Mouse (Mus musculus) liver, postnatal 0 days (tissue): ENCODE measurements at regions not wholly inside any gene's neighbourhood (a gene's known extent, or its start where the extent isn't known, plus 50 kb on each side); places are given as distances from the start of the nearest gene placed in this dataset.

Source experiments
- CTCF ChIP-seq: sonication (generic); IDR thresholded peaks from 2 replicates; pipeline ENCODE4 v1.5.1; 2016; ENCODE audit warnings: antibody characterized with exemption, low read depth
- EP300 ChIP-seq: IDR thresholded peaks from 2 replicates; pipeline ENCODE4 v1.6.1; 2016; ENCODE audit warnings: antibody characterized with exemption, low read depth, mild to moderate bottlenecking

DNA sequence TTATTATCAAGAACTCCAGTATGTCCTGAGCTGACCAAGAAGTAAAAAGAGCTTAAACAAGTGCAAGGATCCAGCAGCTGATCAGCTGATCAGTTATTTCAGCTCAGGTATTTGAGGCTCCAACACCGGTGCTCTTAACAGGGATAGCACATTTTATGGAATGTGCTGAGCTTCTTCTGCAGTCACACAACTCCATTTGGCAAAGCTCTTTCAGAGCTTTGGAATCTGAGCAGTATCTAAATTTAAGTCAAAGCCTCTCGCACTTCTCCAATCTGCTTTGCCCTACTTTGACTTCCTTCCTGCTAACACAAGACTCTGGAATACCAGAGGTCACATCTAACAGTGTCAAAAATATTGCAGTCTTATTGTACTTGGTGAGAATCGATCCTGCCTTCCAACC, 761.4 kb downstream of the Stim2 start:
- TF ChIP-seq CTCF = no peak
- TF ChIP-seq EP300 = no peak
